Mouse (Mus musculus): Measurements from ENCODE around the gene Sez6.

DNA sequence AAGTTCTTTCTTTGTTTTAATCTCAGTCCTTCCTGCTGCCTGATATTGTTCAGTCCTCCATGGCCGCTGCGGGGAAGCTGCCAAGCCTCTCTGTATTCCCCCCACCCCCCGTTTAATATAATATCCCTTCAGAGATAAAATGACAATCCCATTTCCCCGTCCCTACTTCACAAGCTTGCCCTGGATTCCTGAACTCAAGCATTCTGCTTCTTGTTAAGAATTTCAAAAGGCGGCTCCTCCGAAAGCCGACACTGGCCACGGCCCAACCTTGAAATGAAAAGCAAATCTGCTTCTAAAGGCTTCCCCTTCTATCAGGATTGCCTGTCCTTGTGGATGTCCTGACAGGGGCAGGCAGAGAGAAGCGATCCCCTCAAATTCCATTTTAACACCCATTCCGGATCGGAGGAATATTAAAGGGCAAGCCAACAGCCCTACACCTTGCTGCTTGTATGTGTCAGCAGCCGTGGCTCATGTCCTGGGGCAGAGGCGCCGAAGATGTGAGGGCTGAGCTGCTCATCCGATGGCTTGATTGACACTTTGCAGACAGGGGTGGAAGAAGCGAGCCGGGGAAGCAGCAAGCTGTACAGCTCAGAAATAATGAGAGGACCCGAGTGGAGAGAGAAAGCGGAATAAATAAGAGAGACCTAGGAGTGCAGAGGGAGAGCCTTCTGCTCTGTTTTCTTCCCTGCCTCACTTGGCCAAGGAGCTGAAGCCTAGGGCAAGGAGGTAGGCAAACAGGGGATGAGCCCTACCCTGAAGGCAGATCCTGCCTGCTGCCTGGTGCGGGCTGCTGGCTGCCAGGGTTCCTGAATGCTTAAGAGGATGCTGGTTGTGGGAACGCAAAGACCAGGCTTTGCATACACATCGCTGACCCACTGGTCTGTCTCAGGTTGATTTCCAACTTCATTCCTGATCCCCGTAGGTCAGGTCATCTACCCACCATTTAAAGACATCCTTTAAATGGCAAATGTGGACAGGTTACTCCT is 33.5 kb upstream of the Sez6 start:
- TF ChIP-seq CTCF (IDR thresholded peaks at IDR 0.05; ENCODE audit: low read depth, low read length) (no peak), POLR2A (IDR thresholded peaks at IDR 0.05; ENCODE audit: extremely low read depth, insufficient read depth, low read length) (no peak)

Measured in liver, adult 2 months (tissue).